Mouse (Mus musculus) kidney, embryonic 15.5 days (tissue): ENCODE measurements at regions not wholly inside any gene's neighbourhood (a gene's known extent, or its start where the extent isn't known, plus 50 kb on each side); places are given as distances from the start of the nearest gene placed in this dataset.

Source experiments
- ATAC-seq: fragments of 200-750 bp; cut with Nextera tagmentation; replicated peaks from 2 replicates; pipeline ENCODE4 v1.8.0; 2017; ENCODE audit warnings: moderate TSS enrichment; ENCODE audit not compliant: low FRiP score
- H3K27ac ChIP-seq: fragments of 300-500 bp; sonication (generic); 2 replicates; pipeline ENCODE4 v1.5.1; 2015; ENCODE audit warnings: mild to moderate bottlenecking, inconsistent platforms
- H3K27me3 ChIP-seq: fragments of 300-500 bp; sonication (generic); 2 replicates; pipeline ENCODE4 v1.6.1; 2015; ENCODE audit warnings: inconsistent platforms
- H3K36me3 ChIP-seq: fragments of 300-500 bp; sonication (generic); 2 replicates; pipeline ENCODE4 v1.6.1; 2015; ENCODE audit warnings: inconsistent platforms
- H3K4me1 ChIP-seq: fragments of 300-500 bp; sonication (generic); 2 replicates; pipeline ENCODE4 v1.6.1; 2015; ENCODE audit warnings: inconsistent platforms
- H3K4me2 ChIP-seq: fragments of 300-500 bp; sonication (generic); 2 replicates; pipeline ENCODE4 v1.6.1; 2015; ENCODE audit warnings: moderate library complexity, mild to moderate bottlenecking, inconsistent platforms
- H3K4me3 ChIP-seq: fragments of 300-500 bp; sonication (generic); replicated peaks from 2 replicates; pipeline ENCODE4 v1.5.1; 2015; ENCODE audit warnings: mild to moderate bottlenecking, inconsistent platforms
- H3K9ac ChIP-seq: fragments of 300-500 bp; sonication (generic); 2 replicates; pipeline ENCODE4 v1.6.1; 2015; ENCODE audit warnings: mild to moderate bottlenecking, inconsistent platforms
- H3K9me3 ChIP-seq: fragments of 300-500 bp; sonication (generic); replicated peaks from 2 replicates; pipeline ENCODE4 v1.6.1; 2016; ENCODE audit warnings: inconsistent platforms
- WGBS: fragments of 180-500 bp; shearing (Covaris S2); methylation state at CpG from one replicate; pipeline ENCODE4 v1.1.7; 2015; ENCODE audit warnings: mixed read lengths; 5-methylcytosine and 5-hydroxymethylcytosine counted together

DNA sequence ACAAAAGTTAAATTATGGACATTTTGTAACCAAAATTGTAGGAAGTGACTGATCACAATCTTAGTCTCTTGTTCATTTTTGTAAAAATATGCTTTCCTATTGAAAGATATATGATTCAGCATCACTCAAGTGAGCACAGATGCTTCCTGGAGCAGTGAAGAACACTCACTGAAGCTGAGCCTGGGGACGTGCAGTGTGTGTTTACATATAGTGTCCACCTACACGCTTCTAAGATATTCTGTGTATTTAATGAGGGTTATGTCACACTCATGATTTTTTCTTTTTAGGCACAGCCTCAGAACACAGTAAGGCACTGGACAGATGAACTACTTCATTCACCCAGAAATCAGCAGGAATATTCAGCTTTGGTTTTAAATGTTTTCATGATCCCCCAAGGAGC is 1533.6 kb downstream of the Tbl1xr1 start:
- H3K9me3 ChIP-seq: no peaks in the 10 kb centered on the region
- H3K36me3 ChIP-seq: no peaks in the 10 kb centered on the region
- H3K4me3 ChIP-seq: no peak overlapping the region
- no peak overlapping the region for H3K9ac ChIP-seq
- no peak for ATAC-seq
- no peak overlapping the region for H3K4me2 ChIP-seq
- WGBS: 61% methylated on average over 2 of the region's 2 CpGs
- no peaks in the 10 kb centered on the region for H3K4me1 ChIP-seq
- no peak overlapping the region for H3K27ac ChIP-seq
- no peaks in the 10 kb centered on the region for H3K27me3 ChIP-seq

DNA sequence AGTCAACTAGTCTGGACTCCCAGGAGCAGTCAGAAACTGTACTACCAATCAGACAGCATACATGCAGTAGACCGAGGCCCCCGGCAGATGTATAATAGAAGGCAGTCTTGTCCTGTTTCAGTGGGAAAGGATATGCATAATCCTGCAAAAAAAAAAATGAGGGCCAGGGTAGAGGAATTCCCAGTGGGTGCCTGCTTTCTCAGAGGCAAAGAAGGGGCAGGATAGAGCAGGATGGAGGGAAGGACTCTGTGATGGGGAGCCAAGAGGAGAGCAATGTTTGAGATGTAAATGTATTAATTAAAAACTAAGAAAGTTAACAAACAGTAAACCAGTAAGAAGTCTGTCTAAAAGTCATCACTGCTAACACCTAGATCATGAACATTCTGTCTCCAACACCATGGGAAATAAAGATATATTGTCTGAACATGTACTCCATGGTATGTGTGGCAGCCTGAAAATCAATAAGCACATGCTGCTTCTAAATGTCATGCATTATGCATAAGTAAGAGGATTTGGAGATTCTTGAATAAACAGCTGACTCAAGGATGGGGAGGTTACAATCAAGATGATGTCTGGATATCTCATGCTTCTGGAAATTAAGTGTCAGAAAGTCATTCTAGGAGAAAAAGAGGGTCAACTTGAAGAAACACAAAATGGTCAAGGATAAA is 1485.3 kb downstream of the Naaladl2 start:
- no peak for ATAC-seq
- no peak overlapping the region for H3K4me2 ChIP-seq
- WGBS: 91% methylated on average over 2 of the region's 2 CpGs

DNA sequence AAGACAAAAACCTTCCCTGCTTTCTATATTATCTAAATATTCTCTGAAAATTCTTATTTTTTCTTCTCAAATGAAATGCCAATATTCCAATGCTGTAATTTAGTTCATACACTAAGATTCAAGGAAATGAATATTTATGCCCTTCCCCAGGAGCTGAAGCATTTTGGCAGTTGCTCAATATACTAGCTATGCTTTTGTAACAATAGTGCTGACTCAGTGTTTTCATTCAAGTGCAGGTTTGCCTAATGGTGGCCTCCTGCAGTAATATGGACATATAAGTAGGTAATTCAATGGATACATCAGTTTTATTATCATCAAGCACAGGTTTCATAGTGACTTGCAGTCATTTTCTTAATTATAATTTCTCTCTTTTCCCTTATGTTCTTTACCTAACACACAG is 1437.3 kb downstream of the Naaladl2 start:
- H3K4me3 ChIP-seq: no peak overlapping the region
- H3K4me1 ChIP-seq: no peaks in the 10 kb centered on the region
- no peak overlapping the region for H3K4me2 ChIP-seq
- no peaks in the 10 kb centered on the region for H3K27me3 ChIP-seq
- no peaks in the 10 kb centered on the region for H3K9me3 ChIP-seq
- no peak overlapping the region for H3K27ac ChIP-seq
- H3K9ac ChIP-seq: no peak overlapping the region
- H3K36me3 ChIP-seq: no peaks in the 10 kb centered on the region
- no peak for ATAC-seq

More for the DNA sequence above, 1485.3 kb downstream of the Naaladl2 start:
- Histone ChIP-seq H3K27me3 (no peaks in the 10 kb centered on the region), H3K9ac (no peak overlapping the region), H3K4me3 (no peak overlapping the region), H3K27ac (no peak overlapping the region), H3K36me3 (no peaks in the 10 kb centered on the region), H3K9me3 (no peaks in the 10 kb centered on the region), H3K4me1 (no peaks in the 10 kb centered on the region)
